Mouse (Mus musculus): ENCODE measurements around the gene Nmt1. TPM values are rescaled to one million over a fixed set of nuclear protein-coding genes. Genes with fewer than 3 reads are reported as not detected.

Gene Nmt1
- total and polyA plus RNA-seq, 3 experiments = 29.8 to 147 (median 70.5) TPM

GRCm38 (mm10) chr11:102989641-102990151 is 38.3 kb upstream of the Nmt1 start:
- H3K9ac ChIP-seq (ENCODE audit: control insufficient read depth, low read depth, low read length, poor library complexity, severe bottlenecking) = no peak overlapping the region
- peaks cover 9 to 16% of the 10 kb centered on the region in 2 experiments for H3K27me3 ChIP-seq (ENCODE audit: control insufficient read depth in 1 of 2, insufficient read depth in 2 of 2, low read length in 2 of 2)
- H3K4me3 ChIP-seq (ENCODE audit: control insufficient read depth in 1 of 2, insufficient read depth in 1 of 2, low read depth in 2 of 2, low read length in 2 of 2) = no peak overlapping the region
- H3K36me3 ChIP-seq (ENCODE audit: control insufficient read depth in 1 of 2, insufficient read depth in 2 of 2, low read length in 2 of 2) = no peaks in the 10 kb centered on the region
- H3K9me3 ChIP-seq (replicated peaks; ENCODE audit: insufficient read depth, low read length) = no peaks in the 10 kb centered on the region
- no peaks in the 10 kb centered on the region for H3K79me2 ChIP-seq (ENCODE audit: control insufficient read depth, insufficient read depth, low read length, poor library complexity)
- H3K4me1 ChIP-seq (ENCODE audit: control insufficient read depth in 1 of 2, insufficient read depth in 2 of 2, low read length in 2 of 2) = no peaks in the 10 kb centered on the region
- no peak for DNase-seq (ENCODE audit: low read depth, low spot score)
- no peak for TF ChIP-seq POLR2AphosphoS5 (IDR thresholded peaks at IDR 0.05; ENCODE audit: borderline replicate concordance, low read depth, low read length)
- TF ChIP-seq SMC3 (IDR thresholded peaks at IDR 0.05; ENCODE audit: low read depth, low read length) = no peak
- TF ChIP-seq MAX (IDR thresholded peaks at IDR 0.05; ENCODE audit: low read length) = no peak
- no peak for TF ChIP-seq UBTF (IDR thresholded peaks at IDR 0.05; ENCODE audit: borderline replicate concordance, insufficient read depth, low read depth, low read length)
- TF ChIP-seq USF1 (IDR thresholded peaks at IDR 0.05; ENCODE audit: low read depth, low read length) = no peak
- TF ChIP-seq CHD1 (IDR thresholded peaks at IDR 0.05; ENCODE audit: low read depth, low read length) = no peak
- TF ChIP-seq TCF12 (IDR thresholded peaks at IDR 0.05; ENCODE audit: low read depth, low read length) = no peak
- TF ChIP-seq MYC (IDR thresholded peaks at IDR 0.05; ENCODE audit: low read depth, low read length) = no peak
- TF ChIP-seq GABPA (IDR thresholded peaks at IDR 0.05; ENCODE audit: low read depth, low read length) = no peak
- TF ChIP-seq ELF1 (IDR thresholded peaks at IDR 0.05; ENCODE audit: low read depth, low read length) = no peak
- no peak for TF ChIP-seq MEF2A (IDR thresholded peaks at IDR 0.05; ENCODE audit: extremely low read depth, insufficient replicate concordance, low read depth, low read length, poor library complexity, severe bottlenecking)
- TF ChIP-seq RCOR1 (IDR thresholded peaks at IDR 0.05; ENCODE audit: low read depth, low read length) = no peak
- TF ChIP-seq POLR2AphosphoS2 (IDR thresholded peaks at IDR 0.05; ENCODE audit: low read length) = no peak
- H3K27ac ChIP-seq (ENCODE audit: control insufficient read depth, low read depth, low read length) = no peak overlapping the region

- no peaks in the 10 kb centered on the region for H3K4me1 ChIP-seq (ENCODE audit: control insufficient read depth in 1 of 2, insufficient read depth in 2 of 2, low read length in 2 of 2)
- no peak overlapping the region for H3K27ac ChIP-seq (ENCODE audit: control insufficient read depth, low read depth, low read length)
- no peak overlapping the region for H3K9ac ChIP-seq (ENCODE audit: control insufficient read depth, low read depth, low read length, poor library complexity, severe bottlenecking)
- H3K36me3 ChIP-seq (ENCODE audit: control insufficient read depth in 1 of 2, insufficient read depth in 2 of 2, low read length in 2 of 2) = no peaks in the 10 kb centered on the region
- no peak for DNase-seq (ENCODE audit: low read depth, low spot score)
- H3K9me3 ChIP-seq (replicated peaks; ENCODE audit: insufficient read depth, low read length) = no peaks in the 10 kb centered on the region
- TF ChIP-seq USF1 (IDR thresholded peaks at IDR 0.05; ENCODE audit: low read depth, low read length) (no peak), RAD21 (IDR thresholded peaks at IDR 0.05; ENCODE audit: low read depth, low read length) (no peak), MAZ (IDR thresholded peaks at IDR 0.05; ENCODE audit: low read depth, low read length) (no peak), ELF1 (IDR thresholded peaks at IDR 0.05; ENCODE audit: low read depth, low read length) (no peak), NRF1 (IDR thresholded peaks at IDR 0.05; ENCODE audit: insufficient read depth, low read depth, low read length, poor library complexity, severe bottlenecking) (no peak), MAFK (IDR thresholded peaks at IDR 0.05; ENCODE audit: borderline replicate concordance, low read depth, low read length) (no peak), TBP (IDR thresholded peaks at IDR 0.05; ENCODE audit: low read depth, low read length) (no peak), SMC3 (IDR thresholded peaks at IDR 0.05; ENCODE audit: low read depth, low read length) (no peak), GABPA (IDR thresholded peaks at IDR 0.05; ENCODE audit: low read depth, low read length) (no peak), POLR2AphosphoS5 (IDR thresholded peaks at IDR 0.05; ENCODE audit: borderline replicate concordance, low read depth, low read length) (no peak), HCFC1 (IDR thresholded peaks at IDR 0.05; ENCODE audit: low read depth, low read length) (no peak), RCOR1 (IDR thresholded peaks at IDR 0.05; ENCODE audit: low read depth, low read length) (no peak), MXI1 (IDR thresholded peaks at IDR 0.05; ENCODE audit: low read depth, low read length) (no peak)
- no peaks in the 10 kb centered on the region for H3K79me2 ChIP-seq (ENCODE audit: control insufficient read depth, insufficient read depth, low read length, poor library complexity)
- H3K27me3 ChIP-seq (ENCODE audit: control insufficient read depth in 1 of 2, insufficient read depth in 2 of 2, low read length in 2 of 2) = peaks cover 9 to 16% of the 10 kb centered on the region in 2 experiments
- no peak overlapping the region for H3K4me3 ChIP-seq (ENCODE audit: control insufficient read depth in 1 of 2, insufficient read depth in 1 of 2, low read depth in 2 of 2, low read length in 2 of 2)
These were observed 37.8 kb upstream of the Nmt1 start for GRCm38 (mm10) chr11:102990152-102990663.

Measured in MEL (cell line).